Mouse (Mus musculus) ES-E14 (cell line): ENCODE measurements at regions not wholly inside any gene's neighbourhood (a gene's known extent, or its start where the extent isn't known, plus 50 kb on each side); places are given as distances from the start of the nearest gene placed in this dataset.

Source experiments
- CHD2 ChIP-seq: IDR thresholded peaks from 2 replicates; pipeline ENCODE4 v1.6.1; 2014; ENCODE audit warnings: mild to moderate bottlenecking, low read depth, low read length, inconsistent platforms
- HCFC1 ChIP-seq: IDR thresholded peaks from 2 replicates; pipeline ENCODE4 v1.6.1; 2012; ENCODE audit warnings: low read length, inconsistent platforms, borderline replicate concordance; ENCODE audit not compliant: insufficient read depth
- MAFK ChIP-seq: IDR thresholded peaks from 2 replicates; pipeline ENCODE4 v1.6.1; 2014; ENCODE audit warnings: mild to moderate bottlenecking, low read depth, low read length, inconsistent platforms; ENCODE audit not compliant: insufficient read depth

- TF ChIP-seq HCFC1 (no peak), MAFK (no peak), CHD2 (no peak)
These were observed 69.5 kb downstream of the Cryba4 start for GRCm38 (mm10) chr5:112182775-112183174.
